Mouse (Mus musculus) heart, adult 2 months (tissue): ENCODE measurements at regions not wholly inside any gene's neighbourhood (a gene's known extent, or its start where the extent isn't known, plus 50 kb on each side); places are given as distances from the start of the nearest gene placed in this dataset.

Experiments used
- DNase-seq, 2 experiments: peaks; one replicate each; pipeline ENCODE4 v3.0.0; 2021
- H3K27ac ChIP-seq: fragments of 200-600 bp; 2 replicates; pipeline ENCODE4 v1.8.1; 2022
- H3K27me3 ChIP-seq: fragments of 200-500 bp; 2 replicates; pipeline ENCODE4 v1.6.1; 2012; ENCODE audit warnings: mild to moderate bottlenecking, low read length, inconsistent platforms, mixed read lengths; ENCODE audit not compliant: control insufficient read depth, insufficient read depth
- H3K36me3 ChIP-seq: fragments of 200-500 bp; 2 replicates; pipeline ENCODE4 v1.6.1; 2012; ENCODE audit warnings: low read length, inconsistent platforms; ENCODE audit not compliant: control insufficient read depth, insufficient read depth
- H3K4me1 ChIP-seq: fragments of 200-500 bp; 2 replicates; pipeline ENCODE4 v1.6.1; 2011; ENCODE audit warnings: low read length; ENCODE audit not compliant: control insufficient read depth, insufficient read depth
- H3K4me3 ChIP-seq: fragments of 200-600 bp; 2 replicates; pipeline ENCODE4 v1.8.1; 2022
- H3K79me2 ChIP-seq: fragments of 200-500 bp; replicated peaks from 2 replicates; pipeline ENCODE4 v1.6.1; 2012; ENCODE audit warnings: mild to moderate bottlenecking, inconsistent platforms, low read length, moderate library complexity, mixed read lengths; ENCODE audit not compliant: control insufficient read depth, insufficient read depth
- H3K9ac ChIP-seq: fragments of 200-500 bp; 2 replicates; pipeline ENCODE4 v1.6.1; 2012; ENCODE audit warnings: low read depth, mild to moderate bottlenecking, control low read depth, inconsistent platforms, low read length, mixed read lengths
- CTCF ChIP-seq: fragments of 200-600 bp; IDR thresholded peaks from 2 replicates; pipeline ENCODE4 v1.8.1; 2022; ENCODE audit warnings: antibody characterized with exemption, mild to moderate bottlenecking, moderate library complexity
- EP300 ChIP-seq: fragments of 200-500 bp; IDR thresholded peaks from 2 replicates; pipeline ENCODE4 v1.6.1; 2011; ENCODE audit warnings: low read depth, low read length, control low read depth; ENCODE audit not compliant: insufficient read depth
- POLR2A ChIP-seq: fragments of 200-500 bp; IDR thresholded peaks from 2 replicates; pipeline ENCODE4 v1.6.1; 2011; ENCODE audit warnings: mild to moderate bottlenecking, low read depth, low read length, control low read depth; ENCODE audit not compliant: insufficient read depth
- WGBS: fragments of 180-500 bp; shearing (Covaris S2); methylation state at CpG from one replicate; pipeline ENCODE4 v1.1.7; 2018; 5-methylcytosine and 5-hydroxymethylcytosine counted together
- intact Hi-C: fragments of 180-260 bp; cut with DNase I; formaldehyde crosslinking; loops from one replicate; pipeline ENCODE4 v1.15.1; 2025

DNA sequence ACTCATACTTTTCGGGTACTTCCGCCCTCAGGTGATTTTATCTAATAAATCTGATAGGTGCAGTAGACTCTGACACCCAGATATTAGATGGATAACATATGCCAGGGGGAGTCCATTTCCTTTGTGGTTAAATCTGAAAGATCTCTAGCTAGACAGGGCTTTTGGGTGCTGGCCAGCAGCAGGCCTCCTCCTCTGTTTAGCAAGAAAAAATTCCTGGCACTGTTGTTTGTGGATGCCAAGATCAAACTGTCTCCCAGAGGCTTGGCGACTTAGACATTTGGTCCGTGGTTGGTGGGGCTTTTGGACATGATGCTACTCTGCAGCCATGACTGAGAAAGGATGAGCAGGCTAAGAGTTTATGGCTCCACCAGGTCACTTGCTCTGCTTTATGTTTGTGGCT lies 287.5 kb upstream of the Usp25 start:
- Histone ChIP-seq H3K4me1 (no peaks in the 10 kb centered on the region), H3K4me3 (no peak overlapping the region), H3K9ac (no peak overlapping the region), H3K27me3 (no peaks in the 10 kb centered on the region), H3K36me3 (no peaks in the 10 kb centered on the region), H3K79me2 (no peaks in the 10 kb centered on the region), H3K27ac (no peak overlapping the region)
- intact Hi-C loops, result no loop called here
- WGBS, result 76% methylated on average over 4 of the region's 4 CpGs
- TF ChIP-seq CTCF (no peak), EP300 (no peak), POLR2A (no peak)
- no peak for DNase-seq

DNA sequence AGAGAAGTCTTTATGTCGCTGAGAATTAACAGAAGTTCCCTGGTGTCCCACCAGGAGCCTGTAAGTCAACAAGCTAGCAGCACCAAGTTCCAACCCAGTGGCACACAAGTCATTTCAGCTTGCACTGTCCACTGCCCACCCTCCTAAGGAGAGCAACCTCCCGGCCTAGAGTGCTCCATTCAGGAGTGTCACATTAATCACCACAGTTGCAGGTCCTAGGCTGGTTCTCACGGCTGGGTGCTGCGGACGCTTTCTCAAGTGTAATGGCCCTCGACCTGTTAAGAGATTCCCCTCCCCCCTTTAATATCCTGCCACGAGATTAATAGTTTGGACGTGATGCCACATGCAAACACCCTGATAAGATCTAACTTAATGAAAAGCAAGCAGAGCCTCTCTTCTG lies 288.2 kb upstream of the Usp25 start:
- TF ChIP-seq EP300 (no peak), CTCF (no peak), POLR2A (no peak)
- Histone ChIP-seq H3K9ac (no peak overlapping the region), H3K27me3 (no peaks in the 10 kb centered on the region), H3K4me3 (no peak overlapping the region), H3K4me1 (no peaks in the 10 kb centered on the region), H3K79me2 (no peaks in the 10 kb centered on the region), H3K27ac (no peak overlapping the region), H3K36me3 (no peaks in the 10 kb centered on the region)
- no peak for DNase-seq
- 73% methylated on average over 8 of the region's 8 CpGs for WGBS
- intact Hi-C loops, result no loop called here

DNA sequence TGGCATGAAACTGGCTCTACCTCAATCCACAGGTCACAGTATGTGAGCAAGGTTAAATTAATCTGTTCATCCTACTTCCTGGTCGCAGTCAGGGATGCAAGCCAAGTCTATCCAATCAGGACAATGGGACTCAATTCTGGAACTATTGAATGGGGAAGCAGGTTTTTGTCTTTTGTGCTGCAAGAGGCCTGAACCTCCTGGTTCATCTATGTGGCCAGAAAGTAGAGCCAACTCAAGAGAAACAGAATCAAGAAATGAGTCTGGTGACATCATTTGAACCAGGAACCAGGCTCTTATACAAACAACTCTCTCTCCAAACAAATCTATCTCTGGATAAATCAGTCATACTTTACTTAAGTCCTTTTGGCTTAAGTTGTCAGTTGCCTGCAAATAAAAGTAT lies 294.7 kb upstream of the Usp25 start:
- Histone ChIP-seq H3K79me2 (no peaks in the 10 kb centered on the region), H3K4me1 (no peaks in the 10 kb centered on the region), H3K9ac (no peak overlapping the region), H3K27ac (no peak overlapping the region), H3K4me3 (no peak overlapping the region), H3K36me3 (no peaks in the 10 kb centered on the region), H3K27me3 (no peaks in the 10 kb centered on the region)
- no peak for DNase-seq
- WGBS, result 68% methylated on average over 1 of the region's 1 CpGs
- TF ChIP-seq CTCF, result no peak
- no peak for TF ChIP-seq EP300
- no peak for TF ChIP-seq POLR2A
- intact Hi-C loops, result no loop called here

DNA sequence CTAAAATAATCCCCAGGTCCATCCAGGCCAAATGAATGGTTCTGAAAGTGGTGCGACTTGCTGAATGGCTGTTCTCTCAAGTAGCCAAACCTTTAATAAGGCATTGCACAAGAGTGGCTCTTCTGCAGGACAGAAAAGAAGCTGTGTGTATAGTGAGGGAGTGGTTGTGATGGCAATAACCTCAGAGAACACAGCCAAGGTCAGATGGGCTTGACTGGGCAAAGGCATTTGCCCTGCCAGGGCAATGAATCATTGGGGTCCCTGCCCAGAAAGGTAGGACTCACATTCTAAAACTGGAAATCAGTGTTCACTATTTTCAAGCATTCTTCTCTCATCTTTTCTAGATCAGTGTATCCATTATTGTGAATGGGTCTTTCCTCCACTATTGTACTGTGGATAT lies 295.4 kb upstream of the Usp25 start:
- Histone ChIP-seq H3K36me3 (no peaks in the 10 kb centered on the region), H3K9ac (no peak overlapping the region), H3K4me1 (no peaks in the 10 kb centered on the region), H3K79me2 (no peaks in the 10 kb centered on the region), H3K27ac (no peak overlapping the region), H3K4me3 (no peak overlapping the region), H3K27me3 (no peaks in the 10 kb centered on the region)
- intact Hi-C loops, result no loop called here
- 80% methylated on average over 1 of the region's 1 CpGs for WGBS
- no peak for DNase-seq
- no peak for TF ChIP-seq EP300
- TF ChIP-seq POLR2A, result no peak
- no peak for TF ChIP-seq CTCF

DNA sequence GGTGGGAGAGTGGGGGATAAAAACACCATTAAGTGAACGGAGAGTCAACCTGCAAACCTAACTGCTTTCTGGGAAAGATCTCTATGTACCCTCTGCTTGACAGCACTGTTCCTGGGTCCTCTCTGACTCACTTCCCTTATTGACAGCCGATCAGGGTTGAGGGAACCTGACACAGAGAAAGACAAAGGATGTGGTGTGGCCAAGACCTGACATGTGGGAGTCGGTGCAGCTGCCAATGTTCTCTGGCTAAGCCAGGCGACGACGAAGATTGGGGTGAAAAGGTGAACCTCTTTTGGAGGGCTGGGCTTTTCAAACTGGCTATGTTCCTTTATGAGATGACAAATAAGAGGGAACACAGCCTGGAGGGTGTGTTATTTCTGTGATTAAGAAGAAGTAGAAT lies 318.6 kb upstream of the Usp25 start:
- no peak overlapping the region for H3K4me3 ChIP-seq
- intact Hi-C loops, result no loop called here
- DNase-seq, result peak in 1 of 2 experiments; percentile 12
- H3K79me2 ChIP-seq, result no peaks in the 10 kb centered on the region
- 24% methylated on average over 6 of the region's 6 CpGs for WGBS
- H3K27me3 ChIP-seq, result no peaks in the 10 kb centered on the region
- no peaks in the 10 kb centered on the region for H3K4me1 ChIP-seq
- H3K9ac ChIP-seq, result no peak overlapping the region
- no peak overlapping the region for H3K27ac ChIP-seq
- TF ChIP-seq POLR2A, result no peak
- no peak for TF ChIP-seq CTCF
- TF ChIP-seq EP300, result no peak
- no peaks in the 10 kb centered on the region for H3K36me3 ChIP-seq

DNA sequence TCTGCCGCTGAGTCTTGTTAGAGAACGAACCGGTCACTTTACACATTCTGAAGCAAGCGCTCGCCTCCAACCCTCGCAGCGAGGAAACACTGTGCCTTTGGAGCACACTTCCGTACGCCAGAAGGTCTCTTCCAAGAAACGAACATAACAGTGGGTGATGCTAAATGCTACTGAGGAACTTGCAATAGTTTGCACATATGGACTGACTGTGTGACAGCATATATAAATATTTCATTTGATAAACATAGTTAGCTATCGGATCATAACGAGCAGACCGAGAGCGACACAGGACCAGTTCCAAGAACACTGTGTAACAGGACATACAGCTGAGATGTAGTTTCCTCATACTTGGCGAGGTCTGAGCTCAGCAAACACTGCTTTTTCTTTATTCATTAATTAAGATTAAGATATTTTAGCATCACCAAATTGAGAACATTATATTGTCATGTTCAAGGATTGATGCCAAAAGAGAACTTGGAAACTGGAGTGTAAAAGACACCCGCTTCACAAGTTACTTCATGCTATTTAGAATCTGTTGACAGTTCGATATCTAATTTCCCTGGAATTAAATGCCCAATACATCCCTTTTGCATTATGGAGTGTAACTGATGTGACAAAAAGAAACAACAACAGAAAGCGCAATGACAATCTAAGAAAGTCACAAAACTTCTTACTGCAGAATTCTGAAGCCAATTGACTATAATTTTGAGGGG lies 314.3 kb upstream of the Nrip1 start:
- no peak overlapping the region for H3K9ac ChIP-seq
- H3K4me1 ChIP-seq, result no peaks in the 10 kb centered on the region
- H3K4me3 ChIP-seq, result no peak overlapping the region
- H3K27ac ChIP-seq, result no peak overlapping the region
- WGBS, result 88% methylated on average over 18 of the region's 18 CpGs
- H3K36me3 ChIP-seq, result no peaks in the 10 kb centered on the region
- TF ChIP-seq EP300 (no peak), CTCF (no peak), POLR2A (no peak)
- no peaks in the 10 kb centered on the region for H3K79me2 ChIP-seq
- H3K27me3 ChIP-seq, result no peaks in the 10 kb centered on the region
- intact Hi-C loops, result no loop called here
- no peak for DNase-seq
